Mouse (Mus musculus) brain, embryonic 18.5 days (tissue): ENCODE data around the gene Abo.
"Not testable (repeated sequence)": the region's sequence is repeated elsewhere in the genome, so short reads cannot be mapped to it uniquely, and the experiment has no call there.

Experiments
- DNase-seq: peaks from one replicate; pipeline ENCODE4 v3.0.0-alpha.2; 2012; ENCODE audit warnings: low read depth, low spot score

Abo gene

GRCm38 (mm10) chr2:26864879-26865278 lies at the start of gene Abo:
TSS of gene Abo (minus strand) at chr2:26864979.
- DNase-seq, result no peak

DNA sequence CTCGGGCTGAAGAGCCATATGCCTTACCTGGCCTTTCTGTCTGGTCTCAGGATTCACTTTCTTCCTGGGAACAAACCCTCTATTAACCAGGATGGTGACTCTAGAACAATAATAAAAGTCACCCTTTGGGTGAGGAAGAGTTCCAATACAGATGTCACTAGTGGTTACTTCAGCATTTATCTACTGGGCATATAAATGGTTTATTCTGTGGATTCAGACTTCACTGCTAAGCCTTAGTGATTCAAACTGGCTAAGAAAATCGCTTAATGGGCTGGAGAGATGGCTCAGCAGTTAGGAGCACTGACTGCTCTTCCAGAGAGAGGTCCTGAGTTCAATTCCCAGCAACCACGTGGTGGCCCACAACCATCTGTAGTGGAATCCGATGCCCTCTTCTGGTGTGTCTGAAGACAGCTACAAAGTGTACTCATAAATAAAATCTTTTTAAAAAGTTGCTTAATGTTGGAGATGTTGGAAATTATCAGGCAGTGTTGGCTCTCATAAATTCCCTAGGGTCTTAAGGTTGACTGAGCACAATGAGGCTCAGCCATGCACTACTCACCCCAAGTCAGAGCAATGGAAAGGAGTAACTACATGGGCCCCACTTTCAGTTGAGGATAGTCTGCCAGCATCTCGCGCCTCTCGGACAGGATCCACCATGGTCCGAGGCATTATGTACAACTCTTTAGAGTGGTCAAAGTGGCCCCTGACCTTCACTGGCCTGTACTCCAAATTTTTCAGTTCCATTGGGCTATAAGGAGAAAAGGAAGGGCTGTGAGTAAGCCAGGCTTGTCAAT lies 49.6 kb upstream of the Abo start:
- no peak for DNase-seq

GRCm38 (mm10) chr2:26913416-26914147 lies 48.8 kb upstream of the Abo start:
- DNase-seq, result no peak

DNA sequence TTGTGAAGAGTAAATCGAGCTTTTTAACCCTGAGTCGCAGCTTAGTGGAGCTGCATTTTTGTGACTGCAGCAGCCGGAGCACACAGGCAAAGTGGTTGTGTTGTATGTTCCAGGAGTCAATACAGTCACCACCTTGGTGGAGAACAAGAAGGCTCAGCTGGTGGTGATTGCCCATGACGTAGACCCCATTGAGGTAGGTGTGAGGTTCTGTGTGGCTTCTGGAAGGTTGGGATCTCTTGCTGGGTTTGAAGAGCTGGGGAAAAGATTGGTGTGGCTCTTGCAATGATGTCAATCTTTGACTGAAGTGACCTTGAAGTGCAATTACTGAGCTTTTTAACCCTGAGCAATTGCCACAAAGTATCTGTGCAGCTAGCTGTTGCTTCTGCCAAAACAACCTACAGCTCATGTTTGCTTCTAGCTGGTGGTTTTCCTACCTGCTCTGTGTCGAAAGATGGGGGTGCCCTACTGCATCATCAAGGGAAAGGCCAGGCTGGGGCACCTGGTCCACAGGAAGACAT lies 47.5 kb upstream of the Abo start:
- DNase-seq, result no peak

DNA sequence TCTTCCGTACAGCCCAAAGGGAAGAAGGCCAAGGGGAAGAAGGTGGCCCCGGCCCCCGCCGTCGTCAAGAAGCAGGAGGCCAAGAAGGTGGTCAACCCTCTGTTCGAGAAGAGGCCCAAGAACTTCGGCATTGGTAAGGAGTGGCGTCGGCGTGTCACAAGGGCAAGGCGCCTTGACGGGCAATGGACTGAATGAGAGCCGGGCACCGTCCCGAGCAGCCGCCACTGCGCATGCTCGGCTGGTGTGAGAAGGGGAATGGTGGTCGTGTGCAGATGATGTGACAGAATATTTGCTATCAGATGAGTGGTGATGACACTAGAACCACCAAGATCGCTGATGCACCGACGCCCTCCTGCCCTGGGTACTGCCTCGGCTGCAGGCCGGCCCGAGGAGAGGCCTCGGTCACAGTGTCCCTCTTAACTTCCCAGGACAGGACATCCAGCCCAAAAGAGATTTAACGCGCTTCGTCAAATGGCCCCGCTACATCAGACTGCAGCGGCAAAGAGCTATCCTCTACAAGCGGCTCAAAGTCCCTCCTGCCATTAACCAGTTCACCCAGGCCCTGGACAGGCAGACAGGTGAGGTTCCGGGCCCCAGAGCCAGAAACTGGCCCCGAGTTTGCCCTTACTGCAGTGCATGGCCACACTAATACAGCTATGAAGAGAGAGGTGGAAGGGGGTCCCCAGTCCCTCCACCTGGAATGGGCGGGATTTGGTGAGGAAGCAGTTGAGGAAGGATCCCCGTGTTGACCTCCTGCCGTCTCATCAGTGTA lies 46.4 kb upstream of the Abo start:
- no peak for DNase-seq

GRCm38 (mm10) chr2:26910124-26910993 lies 45.6 kb upstream of the Abo start, which contains the start of the genes Med22 and Rpl7a:
TSS of gene Med22 (minus strand) at chr2:26910677.
TSS of gene Rpl7a (plus strand) at chr2:26910764.
- peak; percentile 96 for DNase-seq

GRCm38 (mm10) chr2:26909387-26909784 lies 44.6 kb upstream of the Abo start:
- DNase-seq, result no peak

- DNase-seq, result no peak
These were observed 44.1 kb upstream of the Abo start for GRCm38 (mm10) chr2:26908710-26909386.

- no peak for DNase-seq
These were observed 42.3 kb upstream of the Abo start for GRCm38 (mm10) chr2:26907109-26907508.

DNA sequence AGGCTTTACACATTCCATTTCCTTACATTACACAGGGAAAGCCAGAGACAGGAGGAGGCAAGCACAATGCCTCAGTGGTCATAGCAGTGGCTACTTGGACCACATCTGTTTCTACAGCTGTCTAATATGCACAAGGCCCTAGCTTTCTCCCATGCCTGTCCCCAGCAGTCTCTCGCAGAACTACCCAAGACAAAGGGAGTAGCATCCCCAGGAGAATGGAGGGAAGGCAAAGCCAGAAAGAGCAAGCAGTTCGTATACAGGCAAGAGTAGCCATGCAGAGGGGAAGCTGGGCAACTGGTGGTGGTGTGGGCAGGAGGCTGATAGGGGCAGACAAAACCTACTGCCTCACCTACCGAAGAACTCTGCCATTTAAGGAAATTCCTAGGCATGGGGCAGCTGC lies 41.7 kb upstream of the Abo start:
- no peak for DNase-seq

DNA sequence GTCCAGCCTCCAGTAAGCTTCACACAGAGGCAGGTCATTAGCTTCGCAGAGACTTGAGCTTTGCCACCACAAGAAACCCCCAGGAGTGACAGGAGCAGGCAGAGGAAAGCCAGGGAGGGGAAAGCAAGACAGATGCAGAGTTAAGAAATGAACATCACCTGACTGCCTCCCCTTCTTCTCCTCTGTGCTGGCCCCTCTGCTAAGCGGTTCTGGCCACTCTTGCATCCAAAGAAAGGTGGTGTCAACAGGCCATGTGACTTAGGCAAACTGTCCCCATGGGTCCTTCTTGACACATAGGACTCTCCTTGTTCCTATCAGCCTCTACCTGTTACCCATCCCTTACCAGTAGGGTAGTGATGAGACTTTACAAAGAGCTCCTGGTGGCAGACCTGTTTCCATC lies 41.2 kb upstream of the Abo start:
- no peak for DNase-seq

GRCm38 (mm10) chr2:26903311-26903710 lies 38.5 kb upstream of the Abo start:
- no peak for DNase-seq

GRCm38 (mm10) chr2:26902467-26903220 lies 37.9 kb upstream of the Abo start, which contains the start of gene Surf6:
TSS of gene Surf6 (minus strand) at chr2:26902879.
- DNase-seq, result peak; percentile 95

- no peak for DNase-seq
These were observed 37.1 kb upstream of the Abo start for GRCm38 (mm10) chr2:26901834-26902400.

DNA sequence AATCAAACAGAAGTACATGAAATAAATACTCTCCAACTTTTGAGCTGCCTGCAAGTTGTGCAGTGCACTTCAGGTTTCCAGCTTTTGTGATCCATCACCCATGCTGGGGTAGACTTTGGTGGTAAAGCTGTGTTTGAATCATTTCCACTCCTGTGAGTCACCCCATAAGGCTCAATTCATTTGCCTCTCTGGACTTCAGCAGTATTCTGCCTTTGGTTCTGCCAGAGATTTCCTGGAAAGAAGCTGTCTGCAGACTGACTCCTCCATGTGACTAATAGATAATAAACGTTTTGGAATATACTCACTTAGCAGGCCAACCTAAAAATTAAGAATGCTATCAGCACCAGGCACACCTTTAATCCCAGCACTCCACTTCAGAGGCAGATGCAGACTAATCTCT lies 36.0 kb upstream of the Abo start:
- no peak for DNase-seq

GRCm38 (mm10) chr2:26895898-26896297 lies 31.1 kb upstream of the Abo start:
- DNase-seq, result no peak

DNA sequence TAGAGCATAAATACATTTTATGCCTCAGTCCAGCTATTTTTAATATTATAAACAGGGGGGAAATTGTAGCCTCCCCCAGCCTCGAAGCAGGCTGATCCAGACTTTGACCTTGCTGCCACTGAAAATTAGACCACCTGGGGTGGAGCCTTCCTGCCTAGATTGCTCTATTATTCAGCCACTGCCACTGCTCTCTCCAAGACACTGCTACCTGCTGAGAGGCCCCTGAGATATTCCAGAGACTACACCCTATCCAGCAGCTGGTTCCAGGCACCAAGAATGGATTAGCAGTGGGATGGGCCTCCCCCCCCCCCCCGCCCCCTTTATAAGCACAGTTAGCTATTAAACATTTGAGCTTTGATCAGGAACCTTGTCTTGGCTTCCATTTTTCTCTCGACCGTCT lies 21.4 kb upstream of the Abo start:
- DNase-seq, result not testable (repeated sequence)

- DNase-seq, result not testable (repeated sequence)
These were observed 20.8 kb upstream of the Abo start for GRCm38 (mm10) chr2:26885541-26885940.

DNA sequence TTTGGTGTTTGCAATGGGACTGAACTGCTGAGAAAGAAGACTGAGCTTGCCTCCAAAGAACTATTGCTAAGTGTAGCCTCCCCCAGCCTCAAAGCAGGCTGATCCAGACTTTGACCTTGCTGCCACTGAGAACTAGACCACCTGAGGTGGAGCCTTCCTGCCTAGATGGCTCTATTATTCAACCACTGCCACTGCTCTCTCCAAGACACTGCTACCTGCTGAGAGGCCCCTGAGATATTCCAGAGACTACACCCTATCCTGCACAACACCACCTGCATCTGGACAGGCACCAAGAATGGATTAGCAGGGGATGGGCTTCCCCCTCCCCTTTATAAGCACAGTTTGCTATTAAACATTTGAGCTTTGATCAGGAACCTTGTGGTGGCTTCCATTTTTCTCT lies 13.8 kb upstream of the Abo start:
- DNase-seq, result no peak
